Mouse (Mus musculus): ENCODE data around the gene Lamb3.

The Lamb3 gene

GRCm38 (mm10) chr1:193316358-193316750 is 108.9 kb downstream of the Lamb3 start:
- DNase-seq (ENCODE audit: extremely low spot score), result no peak

GRCm38 (mm10) chr1:193317159-193317559 is 109.7 kb downstream of the Lamb3 start:
- no peak for DNase-seq (ENCODE audit: extremely low spot score)

GRCm38 (mm10) chr1:193319721-193320120 is 112.2 kb downstream of the Lamb3 start:
- DNase-seq (ENCODE audit: extremely low spot score), result no peak

- no peak for DNase-seq (ENCODE audit: extremely low spot score)
These were observed 112.9 kb downstream of the Lamb3 start for GRCm38 (mm10) chr1:193320398-193320797.

GRCm38 (mm10) chr1:193323686-193324085 is 116.2 kb downstream of the Lamb3 start:
- no peak for DNase-seq (ENCODE audit: extremely low spot score)

GRCm38 (mm10) chr1:193324224-193324623 is 116.7 kb downstream of the Lamb3 start:
- DNase-seq (ENCODE audit: extremely low spot score), result peak; percentile 44

GRCm38 (mm10) chr1:193325891-193326290 is 118.4 kb downstream of the Lamb3 start:
- DNase-seq (ENCODE audit: extremely low spot score), result no peak

GRCm38 (mm10) chr1:193326456-193327145 is 119.1 kb downstream of the Lamb3 start:
- no peak for DNase-seq (ENCODE audit: extremely low spot score)

- DNase-seq (ENCODE audit: extremely low spot score), result no peak
These were observed 119.7 kb downstream of the Lamb3 start for GRCm38 (mm10) chr1:193327216-193327615.

- no peak for DNase-seq (ENCODE audit: extremely low spot score)
These were observed 120.2 kb downstream of the Lamb3 start for GRCm38 (mm10) chr1:193327686-193328085.

- DNase-seq (ENCODE audit: extremely low spot score), result no peak
These were observed 122.1 kb downstream of the Lamb3 start for GRCm38 (mm10) chr1:193329557-193329956.

- DNase-seq (ENCODE audit: extremely low spot score), result peak; percentile 55
These were observed 122.7 kb downstream of the Lamb3 start for GRCm38 (mm10) chr1:193330172-193330571.

GRCm38 (mm10) chr1:193330626-193331025 is 123.1 kb downstream of the Lamb3 start:
- no peak for DNase-seq (ENCODE audit: extremely low spot score)

GRCm38 (mm10) chr1:193332018-193332417 is 124.5 kb downstream of the Lamb3 start:
- DNase-seq (ENCODE audit: extremely low spot score), result no peak

GRCm38 (mm10) chr1:193332671-193333070 is 125.2 kb downstream of the Lamb3 start:
- DNase-seq (ENCODE audit: extremely low spot score), result no peak

- no peak for DNase-seq (ENCODE audit: extremely low spot score)
These were observed 126.3 kb downstream of the Lamb3 start for GRCm38 (mm10) chr1:193333776-193334175.

- DNase-seq (ENCODE audit: extremely low spot score), result no peak
These were observed 127.0 kb downstream of the Lamb3 start for GRCm38 (mm10) chr1:193334546-193334945.

- DNase-seq (ENCODE audit: extremely low spot score), result no peak
These were observed 128.9 kb downstream of the Lamb3 start for GRCm38 (mm10) chr1:193336122-193337017.

- no peak for DNase-seq (ENCODE audit: extremely low spot score)
These were observed 129.5 kb downstream of the Lamb3 start for GRCm38 (mm10) chr1:193337018-193337321.

- DNase-seq (ENCODE audit: extremely low spot score), result no peak
These were observed 130.3 kb downstream of the Lamb3 start for GRCm38 (mm10) chr1:193337787-193338310.

- DNase-seq (ENCODE audit: extremely low spot score), result no peak
These were observed 131.0 kb downstream of the Lamb3 start for GRCm38 (mm10) chr1:193338363-193338995.

- no peak for DNase-seq (ENCODE audit: extremely low spot score)
These were observed 134.9 kb downstream of the Lamb3 start for GRCm38 (mm10) chr1:193342198-193342946.
